Mouse (Mus musculus): Measurements from ENCODE around the gene Dbx1.

Gene Dbx1

GRCm38 (mm10) chr7:49633375-49633956 lies 3.2 kb downstream of the Dbx1 start:
- DNase-seq (ENCODE audit: extremely low read depth, low read depth, low spot score), result no peak

GRCm38 (mm10) chr7:49632391-49632790 lies 4.3 kb downstream of the Dbx1 start:
- no peak for DNase-seq (ENCODE audit: extremely low read depth, low read depth, low spot score)

DNA sequence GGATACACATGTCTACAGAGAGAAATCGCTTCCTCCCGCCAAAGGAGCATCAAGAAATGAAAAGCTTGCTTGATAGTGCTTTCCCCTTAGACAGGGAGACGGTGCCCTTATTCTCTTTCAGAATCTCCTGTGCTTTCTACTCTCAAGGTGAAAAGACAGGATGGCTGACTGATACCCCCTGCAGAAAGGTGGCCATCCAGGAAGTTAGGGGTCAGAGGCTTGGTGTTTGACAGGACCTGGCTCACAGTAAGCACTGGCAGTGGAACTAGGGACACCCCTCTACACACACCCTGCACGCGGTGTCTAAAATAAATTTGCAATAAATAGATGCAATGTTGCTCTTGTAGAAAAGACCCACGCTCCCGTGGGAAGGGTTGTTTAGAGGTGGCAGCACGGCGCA lies 4.8 kb downstream of the Dbx1 start:
- no peak for DNase-seq (ENCODE audit: extremely low read depth, low read depth, low spot score)

GRCm38 (mm10) chr7:49620160-49620559 lies 16.5 kb downstream of the Dbx1 start:
- DNase-seq (ENCODE audit: extremely low read depth, low read depth, low spot score), result no peak

- DNase-seq (ENCODE audit: extremely low read depth, low read depth, low spot score), result no peak
Measured at GRCm38 (mm10) chr7:49617087-49617486, 19.6 kb downstream of the Dbx1 start.

- DNase-seq (ENCODE audit: extremely low read depth, low read depth, low spot score), result no peak
Measured at GRCm38 (mm10) chr7:49616258-49616735, 20.4 kb downstream of the Dbx1 start.

DNA sequence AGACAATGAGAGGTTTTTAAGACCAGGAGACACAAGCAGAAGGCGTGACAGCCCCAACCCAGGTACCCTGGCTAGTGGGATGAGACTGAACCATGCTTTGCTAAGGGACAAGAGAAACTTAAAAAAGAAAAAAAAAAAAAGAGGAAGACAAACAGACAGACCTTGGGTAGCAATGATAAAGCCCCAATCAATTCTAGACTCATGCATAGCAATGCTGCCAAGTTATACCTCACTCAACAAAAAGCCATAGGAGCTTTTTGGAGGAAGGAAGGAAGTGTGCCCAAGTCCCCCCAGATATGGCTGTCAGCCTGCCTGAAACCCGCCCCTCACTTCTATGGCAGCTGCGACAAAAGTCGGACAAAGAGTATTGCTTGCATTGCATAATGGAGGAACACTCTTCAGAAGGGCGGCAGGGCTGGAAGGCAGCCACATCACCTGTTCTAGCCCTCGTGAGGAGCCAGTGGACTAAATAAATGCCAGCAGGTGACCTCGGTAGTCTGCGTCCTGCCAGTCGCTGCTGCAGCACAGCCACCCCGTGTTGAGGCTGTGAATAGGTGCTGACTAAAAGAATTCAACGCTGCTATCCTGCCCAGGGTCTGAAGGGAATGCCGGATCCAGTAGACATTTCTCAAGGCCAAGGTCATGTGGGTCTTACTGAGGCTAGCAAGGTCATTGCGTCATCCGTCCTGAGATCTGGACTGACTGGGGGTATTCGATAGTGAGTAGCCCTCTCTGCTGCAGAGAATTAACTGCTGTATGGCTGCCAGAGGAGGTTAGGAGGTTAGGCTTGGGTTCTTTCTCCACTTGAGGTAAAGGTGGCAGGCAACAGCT lies 31.5 kb downstream of the Dbx1 start:
- DNase-seq (ENCODE audit: extremely low read depth, low read depth, low spot score), result no peak

- DNase-seq (ENCODE audit: extremely low read depth, low read depth, low spot score), result no peak
Measured at GRCm38 (mm10) chr7:49604244-49604643, 32.4 kb downstream of the Dbx1 start.

GRCm38 (mm10) chr7:49601191-49601975 lies 35.3 kb downstream of the Dbx1 start:
- DNase-seq (ENCODE audit: extremely low read depth, low read depth, low spot score), result peak; percentile 21

DNA sequence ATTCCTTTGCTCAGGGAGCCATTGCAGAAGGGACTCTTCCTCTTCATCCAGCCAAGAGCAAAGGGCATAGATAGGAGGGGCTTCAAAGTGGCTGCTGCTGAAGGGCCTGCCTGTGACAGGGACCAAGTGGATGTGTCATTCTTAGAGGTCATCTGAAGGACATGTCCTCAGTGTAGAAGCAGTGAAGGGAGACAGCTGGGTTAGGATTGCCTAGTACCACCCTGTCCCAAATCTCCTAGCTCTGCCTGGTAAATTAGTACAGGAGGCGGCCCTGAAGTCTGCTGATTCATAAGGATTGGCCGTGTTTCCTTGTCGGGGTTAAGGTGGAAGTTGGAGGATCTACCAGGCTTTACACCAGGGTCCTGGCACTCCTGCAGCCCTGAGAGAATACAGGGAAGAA lies 36.7 kb downstream of the Dbx1 start:
- no peak for DNase-seq (ENCODE audit: extremely low read depth, low read depth, low spot score)

- DNase-seq (ENCODE audit: extremely low read depth, low read depth, low spot score), result no peak
Measured at GRCm38 (mm10) chr7:49598225-49598624, 38.4 kb downstream of the Dbx1 start.

GRCm38 (mm10) chr7:49597776-49598175 lies 38.9 kb downstream of the Dbx1 start:
- no peak for DNase-seq (ENCODE audit: extremely low read depth, low read depth, low spot score)

DNA sequence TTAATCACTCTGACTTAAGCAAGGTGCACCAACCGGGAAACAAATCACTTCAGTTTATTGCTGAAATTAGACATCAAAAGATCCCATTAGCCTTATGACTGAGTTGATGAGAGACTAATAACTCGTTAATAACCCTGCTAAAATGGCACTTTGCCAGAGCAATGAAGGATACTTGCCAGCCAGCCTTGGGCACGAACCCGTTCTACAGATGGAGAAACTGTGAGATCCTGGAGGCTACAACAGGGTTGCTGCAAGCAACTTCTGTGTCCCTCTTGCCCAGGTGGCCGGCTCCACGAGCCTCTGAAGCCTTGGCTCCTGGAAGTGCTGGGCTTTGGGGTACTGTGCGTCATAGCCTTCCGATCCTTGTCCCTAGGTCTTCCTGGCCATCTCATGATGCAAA lies 47.0 kb downstream of the Dbx1 start:
- no peak for DNase-seq (ENCODE audit: extremely low read depth, low read depth, low spot score)

GRCm38 (mm10) chr7:49586530-49587120 lies 50.0 kb downstream of the Dbx1 start:
- no peak for DNase-seq (ENCODE audit: extremely low read depth, low read depth, low spot score)

DNA sequence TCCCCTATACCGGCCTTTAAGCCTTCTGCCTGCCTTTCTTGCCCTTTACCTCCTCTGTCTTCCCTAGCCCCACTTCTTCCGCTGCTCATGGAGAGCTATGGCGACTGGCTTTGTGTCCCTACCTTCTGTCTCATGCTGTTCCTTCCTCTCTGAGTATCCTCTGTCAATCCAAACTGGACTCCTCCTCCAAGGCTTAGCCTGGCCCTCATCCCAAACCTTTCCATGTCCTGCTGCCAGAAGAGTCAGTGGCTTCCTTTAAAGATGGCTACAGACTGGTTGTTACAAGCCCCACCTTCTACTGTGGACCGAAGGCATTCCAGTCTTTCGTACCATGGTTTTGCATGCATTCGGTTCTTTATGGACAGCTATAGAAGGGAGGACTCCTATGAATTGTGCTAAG lies 53.5 kb downstream of the Dbx1 start:
- DNase-seq (ENCODE audit: extremely low read depth, low read depth, low spot score), result no peak

DNA sequence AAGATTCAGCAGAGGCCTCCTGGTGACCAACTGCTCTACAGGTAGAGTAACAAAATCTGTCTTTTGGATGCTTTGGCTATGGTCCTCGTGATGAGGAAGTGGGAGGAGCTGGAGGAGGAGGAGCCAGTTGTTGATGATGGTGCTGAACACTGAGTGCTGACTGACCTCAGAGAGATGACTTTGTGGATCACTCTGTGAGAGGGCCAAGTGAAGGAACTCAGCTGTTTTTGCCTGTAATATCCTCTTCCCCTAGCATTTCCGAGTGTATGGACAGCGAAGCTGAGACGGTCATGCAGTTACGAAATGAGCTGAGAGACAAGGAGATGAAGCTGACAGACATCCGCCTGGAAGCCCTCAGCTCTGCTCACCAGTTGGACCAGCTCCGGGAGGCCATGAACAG lies 54.1 kb downstream of the Dbx1 start:
- no peak for DNase-seq (ENCODE audit: extremely low read depth, low read depth, low spot score)

DNA sequence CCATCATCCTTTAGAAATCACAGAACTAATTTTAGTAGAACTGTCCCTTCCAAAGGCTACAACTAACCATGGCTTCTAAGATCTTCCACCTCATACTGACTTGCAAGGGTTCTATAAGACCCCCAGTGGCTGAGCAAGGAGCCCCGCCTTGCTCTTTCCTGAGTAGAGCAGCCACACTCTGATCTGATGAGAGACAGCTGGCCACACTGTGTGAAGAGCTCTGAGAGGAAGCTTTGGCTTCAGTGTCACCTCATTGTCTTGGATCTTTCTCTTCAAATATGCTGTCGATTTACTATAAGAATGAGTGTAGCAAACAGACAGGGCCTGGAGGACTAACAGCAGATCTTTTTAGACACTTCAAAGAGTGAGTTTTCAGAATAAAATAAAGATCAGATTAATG lies 54.7 kb downstream of the Dbx1 start:
- DNase-seq (ENCODE audit: extremely low read depth, low read depth, low spot score), result no peak
